Mouse (Mus musculus) embryonic stem cell, embryonic (primary cell): ENCODE data around the gene Col3a1.

Source experiments
- CTCF ChIA-PET, 4 experiments: fragments of 300-600 bp in 2 of 4; fragments of 350-600 bp in 2 of 4; sonication (Branson Sonifier 250); formaldehyde crosslinking; loops; one replicate each; lab custom pipeline; 2022; ENCODE audit warnings: inconsistent platforms in 2 of 4; lab: Charles Lee
- POLR2A ChIA-PET, 4 experiments: fragments of 300-600 bp in 2 of 4; fragments of 350-600 bp in 2 of 4; sonication (Branson Sonifier 250); formaldehyde crosslinking; loops; one replicate each; lab custom pipeline; 2022; ENCODE audit warnings: antibody characterized with exemption in 4 of 4, inconsistent platforms in 1 of 4; lab: Charles Lee

The Col3a1 gene

GRCm38 (mm10) chr1:45311388-45311787, at the start of gene Col3a1:
Gene Col3a1, plus strand, starts transcription at chr1:45311538.
- POLR2A ChIA-PET, result interaction anchor here in 1 of 4 experiments (0.6 kb wide), 1 partner anchor 524 kb away, joined by 3 read pairs; no protein-coding TSS in a partner anchor
- CTCF ChIA-PET, result interaction anchor here in 1 of 4 experiments (0.7 kb wide), 1 partner anchor 9 kb away, joined by 3 read pairs; no protein-coding TSS in a partner anchor

GRCm38 (mm10) chr1:45269421-45269820, 41.9 kb upstream of the Col3a1 start:
- CTCF ChIA-PET, result no interaction called here
- POLR2A ChIA-PET, result no interaction called here

- POLR2A ChIA-PET, result no interaction called here
- CTCF ChIA-PET, result no interaction called here
Observed at GRCm38 (mm10) chr1:45276006-45276539, 35.3 kb upstream of the Col3a1 start.

GRCm38 (mm10) chr1:45287954-45288353, 23.4 kb upstream of the Col3a1 start:
- ChIA-PET POLR2A (no interaction called here), CTCF (no interaction called here)

GRCm38 (mm10) chr1:45290037-45290436, 21.3 kb upstream of the Col3a1 start:
- CTCF ChIA-PET, result no interaction called here
- POLR2A ChIA-PET, result no interaction called here

- POLR2A ChIA-PET, result no interaction called here
- CTCF ChIA-PET, result no interaction called here
Observed at GRCm38 (mm10) chr1:45299394-45300119, 11.8 kb upstream of the Col3a1 start.

GRCm38 (mm10) chr1:45304273-45304672, 7.1 kb upstream of the Col3a1 start:
- ChIA-PET CTCF (no interaction called here), POLR2A (no interaction called here)

- POLR2A ChIA-PET, result no interaction called here
- CTCF ChIA-PET, result no interaction called here
Observed at GRCm38 (mm10) chr1:45309015-45309414, 2.3 kb upstream of the Col3a1 start.

GRCm38 (mm10) chr1:45311962-45312361, 624 bp downstream of the Col3a1 start:
- ChIA-PET CTCF (interaction anchor here in 1 of 4 experiments (0.7 kb wide), 1 partner anchor 10 kb away, joined by 3 read pairs; no protein-coding TSS in a partner anchor), POLR2A (no interaction called here)

- CTCF ChIA-PET, result interaction anchor here in 1 of 4 experiments (0.5 to 0.6 kb wide), 2 partner anchors 118 to 1083 kb away, joined by 3 read pairs; no protein-coding TSS in a partner anchor
- POLR2A ChIA-PET, result interaction anchor here in 1 of 4 experiments (0.7 kb wide), 1 partner anchor 95 kb away, joined by 4 read pairs; no protein-coding TSS in a partner anchor
Observed at GRCm38 (mm10) chr1:45312870-45313269, 1.5 kb downstream of the Col3a1 start.

GRCm38 (mm10) chr1:45313696-45314295, 2.5 kb downstream of the Col3a1 start:
- ChIA-PET POLR2A (no interaction called here), CTCF (interaction anchor here in 2 of 4 experiments (0.6 to 0.7 kb wide), 3 partner anchors 75 to 773 kb away, joined by 3 to 11 read pairs (median 8); no protein-coding TSS in a partner anchor)

- ChIA-PET CTCF (interaction anchor here in 2 of 4 experiments (0.6 kb wide), 2 partner anchors 115 to 301 kb away, joined by 4 read pairs; no protein-coding TSS in a partner anchor), POLR2A (no interaction called here)
Observed at GRCm38 (mm10) chr1:45315767-45316528, 4.6 kb downstream of the Col3a1 start.

GRCm38 (mm10) chr1:45318241-45318640, 6.9 kb downstream of the Col3a1 start:
- CTCF ChIA-PET, result no interaction called here
- POLR2A ChIA-PET, result no interaction called here

GRCm38 (mm10) chr1:45320861-45321260, 9.5 kb downstream of the Col3a1 start:
- POLR2A ChIA-PET, result no interaction called here
- CTCF ChIA-PET, result no interaction called here

- ChIA-PET POLR2A (no interaction called here), CTCF (no interaction called here)
Observed at GRCm38 (mm10) chr1:45329149-45329548, 17.8 kb downstream of the Col3a1 start.

- ChIA-PET CTCF (no interaction called here), POLR2A (no interaction called here)
Observed at GRCm38 (mm10) chr1:45355944-45356343, 44.6 kb downstream of the Col3a1 start.

GRCm38 (mm10) chr1:45358020-45358419, 46.7 kb downstream of the Col3a1 start:
- POLR2A ChIA-PET, result no interaction called here
- CTCF ChIA-PET, result no interaction called here

GRCm38 (mm10) chr1:45359147-45359546, 47.8 kb downstream of the Col3a1 start:
- CTCF ChIA-PET, result no interaction called here
- POLR2A ChIA-PET, result no interaction called here

GRCm38 (mm10) chr1:45359673-45360072, 48.3 kb downstream of the Col3a1 start:
- CTCF ChIA-PET, result no interaction called here
- POLR2A ChIA-PET, result interaction anchor here in 1 of 4 experiments (0.6 kb wide), 1 partner anchor 523 kb away, joined by 4 read pairs; no protein-coding TSS in a partner anchor
